ENCODE assay signal across 19 mouse cellular contexts in genomic region chr10:81340551-81341332, GRCm38 (mm10). TPM values are rescaled to one million over a fixed set of nuclear protein-coding genes. Genes with fewer than 3 reads are reported as not detected.
DNase-seq lines count a peak whose midpoint lies in the region; ATAC-seq and TF ChIP-seq lines count a peak whose summit lies in the region.
"Had no signal": no experiment of that assay in that cellular context is flagged by ENCODE, and none has a peak within 500 bp of the region (broad histone marks: within the 10 kb centered on the region; RNA-seq: fewer than 3 reads in every experiment).

No protein-coding gene starts in this region.

- no peak for TF ChIP-seq POLR2A in lung, adult 2 months (IDR thresholded peaks at IDR 0.05; ENCODE audit: borderline replicate concordance, extremely low read depth, low read depth, low read length)

- WGBS in lung, adult 2 months: 54% methylated on average over 17 of the region's 17 CpGs
- 40% methylated on average over 17 of the region's 17 CpGs for WGBS in liver, embryonic 11.5 days

- H3K9ac ChIP-seq in liver, embryonic 11.5 days (ENCODE audit: low read depth, low read length): no peak overlapping the region
- H3K9ac ChIP-seq: embryonic facial prominence, embryonic 12.5 days had no signal

- no peak overlapping the region for H3K4me3 ChIP-seq in lung, adult 2 months (replicated peaks; ENCODE audit: extremely low read depth, low read depth, low read length)
- no peak overlapping the region for H3K4me3 ChIP-seq in liver, embryonic 11.5 days (ENCODE audit: low read depth, low read length)
- H3K4me3 ChIP-seq: embryonic facial prominence, embryonic 12.5 days; erythroblast, embryonic 14.5 days; heart, adult 2 months; left cerebral cortex, adult 2 months; limb, embryonic 10.5 days had no signal

- no peak overlapping the region for H3K4me2 ChIP-seq in liver, embryonic 11.5 days
- H3K4me2 ChIP-seq: embryonic facial prominence, embryonic 12.5 days; midbrain, embryonic 11.5 days had no signal

- H3K27ac ChIP-seq in liver, embryonic 11.5 days (ENCODE audit: low read depth, low read length): no peak overlapping the region
- H3K27ac ChIP-seq: embryonic facial prominence, embryonic 12.5 days; heart, adult 2 months; left cerebral cortex, adult 2 months; limb, embryonic 10.5 days; macrophage had no signal

- TF ChIP-seq CTCF in lung, adult 2 months (IDR thresholded peaks at IDR 0.05; ENCODE audit: insufficient read depth, low read length): no peak

- DNase-seq in cerebellum, adult 9-10 months: peak; percentile 32
- no peak for DNase-seq in cerebellum, postnatal 14 days
- DNase-seq in lung, postnatal 10 days: peak; percentile 57
- no peak for DNase-seq in lung, adult 2 months
- DNase-seq in liver, embryonic 11.5 days (ENCODE audit: low spot score): no peak
- no peak for DNase-seq in urinary bladder, postnatal 14 days (ENCODE audit: low spot score)
- no peak for DNase-seq in left cerebral cortex, adult 11 months (ENCODE audit: low spot score)

- H3K27me3 ChIP-seq in liver, embryonic 11.5 days (replicated peaks; ENCODE audit: control insufficient read depth, insufficient read depth, low read length): peaks cover 42% of the 10 kb centered on the region
- H3K27me3 ChIP-seq: Patski had no signal

- H3K9me3 ChIP-seq in liver, embryonic 11.5 days (ENCODE audit: control insufficient read depth, low read length): no peaks in the 10 kb centered on the region
- H3K9me3 ChIP-seq: embryonic facial prominence, embryonic 12.5 days; limb, embryonic 10.5 days had no signal

- ATAC-seq in liver, embryonic 11.5 days (replicated peaks; ENCODE audit: low FRiP score): peak; percentile 53; the same call in 1 of the 2 replicates
- no peak for ATAC-seq in inflammation-experienced regulatory T-cells, adult 6 months
- ATAC-seq: forebrain, embryonic 14.5 days; Patski had no signal

- H3K36me3 ChIP-seq in liver, embryonic 11.5 days (ENCODE audit: control insufficient read depth, insufficient read depth, low read length): no peaks in the 10 kb centered on the region

- H3K4me1 ChIP-seq in lung, adult 2 months (ENCODE audit: control insufficient read depth, insufficient read depth, low read length): no peaks in the 10 kb centered on the region
- peaks cover 23% of the 10 kb centered on the region for H3K4me1 ChIP-seq in liver, embryonic 11.5 days (replicated peaks; ENCODE audit: control insufficient read depth, insufficient read depth, low read length)

RNA-seq across cellular contexts. Expression of gene Gipc3, which starts 2.3 kb away (rescaled TPM):
- 10.3 and 11.2 TPM in 2 replicates for polyA plus RNA-seq in lung, adult 2 months (2012; rRNA removed)
- not detected in 2 replicates for polyA plus RNA-seq in liver, embryonic 11.5 days (2014; fragmentation: Nextera tagmentation; extraction: Ambion mirVana)
- polyA plus RNA-seq in inflammation-experienced regulatory T-cells, adult 6 months (2017; shearing (Covaris generic)): under 1 TPM in 1 of 3 experiments, not detected in 2; 0.12 TPM
- polyA plus RNA-seq: embryonic facial prominence, embryonic 12.5 days; forebrain, embryonic 14.5 days; hindbrain, embryonic 11.5 days; macrophage; neural tube, embryonic 11.5 days had no signal

RNA-seq across cellular contexts. Expression of gene Hmg20b, which starts 9.5 kb away (rescaled TPM):
- 106 and 134 TPM in 2 replicates for polyA plus RNA-seq in lung, adult 2 months (2012; rRNA removed)
- polyA plus RNA-seq in liver, embryonic 11.5 days (2014; fragmentation: Nextera tagmentation; extraction: Ambion mirVana): 68.6 and 69.2 TPM in 2 replicates
- 10 to 100 TPM; 17.1 to 20.4 (median 17.8) TPM for polyA plus RNA-seq in inflammation-experienced regulatory T-cells, adult 6 months (2017; shearing (Covaris generic))

RNA-seq across cellular contexts. Expression of gene Tbxa2r, which starts 12.2 kb away (rescaled TPM):
- 39.9 and 44.0 TPM in 2 replicates for polyA plus RNA-seq in lung, adult 2 months (2012; rRNA removed)
- polyA plus RNA-seq in liver, embryonic 11.5 days (2014; fragmentation: Nextera tagmentation; extraction: Ambion mirVana): 7.8 and 7.9 TPM in 2 replicates
- polyA plus RNA-seq in inflammation-experienced regulatory T-cells, adult 6 months (2017; shearing (Covaris generic)): 10 to 100 TPM in 2 of 3 experiments, 1 to 10 TPM in 1; 10.0 to 21.7 (median 17.0) TPM
- polyA plus RNA-seq: macrophage, Patski had no signal

RNA-seq across cellular contexts. Expression of gene Mfsd12, which starts 16.5 kb away (rescaled TPM):
- polyA plus RNA-seq in lung, adult 2 months (2012; rRNA removed): 33.3 and 39.9 TPM in 2 replicates
- polyA plus RNA-seq in liver, embryonic 11.5 days (2014; fragmentation: Nextera tagmentation; extraction: Ambion mirVana): 11.2 TPM in 2 replicates
- polyA plus RNA-seq in inflammation-experienced regulatory T-cells, adult 6 months (2017; shearing (Covaris generic)): 1 to 10 TPM; 1.6 to 2.1 (median 1.9) TPM

RNA-seq across cellular contexts. Expression of gene Cactin, which starts 19.8 kb away (rescaled TPM):
- 30.5 and 36.7 TPM in 2 replicates for polyA plus RNA-seq in lung, adult 2 months (2012; rRNA removed)
- polyA plus RNA-seq in liver, embryonic 11.5 days (2014; fragmentation: Nextera tagmentation; extraction: Ambion mirVana): 49.9 and 51.9 TPM in 2 replicates
- polyA plus RNA-seq in inflammation-experienced regulatory T-cells, adult 6 months (2017; shearing (Covaris generic)): 1 to 10 TPM; 2.9 to 6.5 (median 4.1) TPM

Comparison
In these comparisons a context has a peak if more than half of its experiments do, and no peak if none do; other contexts are left out.
1. DNase-seq: peak in cerebellum, adult 9-10 months (single experiment) and lung, postnatal 10 days (single experiment); none in cerebellum, postnatal 14 days (0 of 2), lung, adult 2 months (single experiment), liver, embryonic 11.5 days (single experiment), urinary bladder, postnatal 14 days (single experiment) and left cerebral cortex, adult 11 months (single experiment).
2. RNA of gene Gipc3, which starts 2.3 kb away (polyA plus RNA-seq): 10.3 to 11.2 TPM in lung, adult 2 months; not detected in liver, embryonic 11.5 days and 0.12 TPM in inflammation-experienced regulatory T-cells, adult 6 months; every median in the first group is over 10 times any median in the second.